Mouse (Mus musculus) liver, embryonic 14.5 days (tissue): ENCODE data around the gene Esrrg.

ENCODE experiments used
- CTCF ChIP-seq: IDR thresholded peaks from 2 replicates; pipeline ENCODE4 v1.5.1; 2016; ENCODE audit warnings: antibody characterized with exemption, low read depth, control low read depth
- EP300 ChIP-seq: IDR thresholded peaks from 2 replicates; pipeline ENCODE4 v1.6.1; 2016; ENCODE audit warnings: antibody characterized with exemption, low read depth

DNA sequence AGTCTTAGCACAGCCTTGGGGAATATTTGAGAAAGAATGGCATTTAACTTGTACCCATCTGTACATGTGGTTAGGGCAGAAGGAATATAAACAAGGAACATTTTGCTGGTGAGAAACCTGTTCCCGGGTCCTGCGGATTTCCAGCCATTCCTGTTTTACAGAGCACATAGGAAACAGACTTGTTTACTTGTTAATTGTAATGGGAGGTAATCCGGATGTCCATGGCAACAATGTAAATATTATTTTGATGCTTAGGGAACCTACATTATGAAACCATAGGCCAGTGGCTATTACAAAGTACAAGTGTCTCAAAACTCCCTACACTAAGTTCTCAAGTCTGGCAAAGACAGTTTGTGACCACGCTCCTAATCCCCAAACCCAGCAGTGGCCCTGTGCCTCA is 290.9 kb downstream of the Esrrg start:
- TF ChIP-seq CTCF, result no peak
- TF ChIP-seq EP300, result no peak
